Mouse (Mus musculus) adrenal gland, adult 2 months (tissue): ENCODE results near the gene Ryr3. TPM values are rescaled to one million over a fixed set of nuclear protein-coding genes. Genes with fewer than 3 reads are reported as not detected.

Experiments used
- DNase-seq: peaks from one replicate; pipeline ENCODE4 v3.0.0; 2021
- polyA plus RNA-seq: library from polyadenylated mRNA; depleted of rRNA; stranded (reverse); fragments of >200 nt; gene quantifications from 2 replicates; pipeline ENCODE4 v1.2.3, GENCODE M21; 2012
- total RNA-seq, 2 experiments: library from RNA; stranded (reverse); gene quantifications; 2 replicates each; pipeline ENCODE4 v1.2.3; 2021

Ryr3 gene
- total and polyA plus RNA-seq, 3 experiments = 0.04 to 0.79 (median 0.63) TPM

DNA sequence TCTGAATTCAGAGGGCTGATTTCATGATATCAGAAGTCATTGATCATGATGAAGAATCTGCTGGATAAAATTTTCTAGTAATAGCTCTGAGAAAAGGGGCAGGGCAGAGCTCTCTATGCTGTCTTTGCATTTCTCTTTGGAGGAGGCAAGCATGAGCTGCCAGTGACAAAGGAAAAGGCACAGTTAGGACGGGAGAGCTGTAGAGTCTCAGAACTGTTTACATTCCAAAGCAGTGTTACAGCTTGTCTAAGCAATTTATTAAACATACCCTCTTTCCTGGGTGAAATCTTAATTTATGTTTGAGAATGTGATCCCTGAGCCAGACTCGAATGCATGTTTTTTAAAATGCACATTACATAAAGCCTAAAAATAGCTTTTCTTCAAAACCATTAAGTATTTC lies 435.3 kb downstream of the Ryr3 start:
- DNase-seq = no peak

- DNase-seq = peak; percentile 54
Observed at GRCm38 (mm10) chr2:112774762-112775161, 442.1 kb downstream of the Ryr3 start.

GRCm38 (mm10) chr2:112767665-112768064 lies 449.2 kb downstream of the Ryr3 start:
- no peak for DNase-seq

GRCm38 (mm10) chr2:112765046-112765445 lies 451.9 kb downstream of the Ryr3 start:
- DNase-seq = peak; percentile 36

DNA sequence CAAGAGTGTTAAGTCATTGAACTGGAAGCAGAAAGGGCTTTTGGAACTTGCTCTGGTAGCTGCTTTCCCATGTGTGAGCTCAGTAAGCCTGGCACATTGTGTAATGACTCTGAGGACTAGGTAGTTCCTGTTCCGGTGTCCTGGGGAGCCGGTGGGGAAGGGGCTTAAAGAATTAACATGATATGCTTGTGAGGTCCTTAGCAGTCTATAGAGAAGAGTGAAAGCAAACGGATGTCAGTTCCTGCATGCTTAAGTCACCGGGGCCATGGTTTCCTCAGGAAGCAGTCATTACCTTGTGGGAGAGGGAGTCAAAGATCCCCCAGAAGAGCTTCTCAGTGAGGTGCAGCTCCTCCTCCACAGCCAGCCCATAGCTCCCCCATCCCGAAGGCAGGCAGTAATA lies 452.6 kb downstream of the Ryr3 start:
- peak; percentile 35 for DNase-seq

DNA sequence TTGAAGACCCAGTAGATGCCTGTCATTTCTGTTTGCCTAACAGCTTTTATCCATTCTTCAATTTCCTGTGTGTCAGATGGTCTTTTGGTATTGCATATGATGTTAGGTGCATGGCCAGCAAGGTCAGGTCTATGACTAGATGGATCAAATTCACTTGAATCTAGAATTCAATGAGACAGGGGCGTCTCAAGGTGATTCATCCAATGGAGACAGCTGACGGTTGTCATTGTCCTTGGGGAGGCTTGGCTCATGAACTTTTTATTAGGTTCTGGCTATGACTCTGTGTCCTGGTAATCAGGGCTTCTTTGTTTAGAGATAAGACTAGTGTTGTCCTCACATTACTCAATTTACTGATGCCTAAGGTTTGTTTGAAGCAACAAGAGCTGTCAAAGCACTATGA lies 454.9 kb downstream of the Ryr3 start:
- DNase-seq = peak; percentile 72

DNA sequence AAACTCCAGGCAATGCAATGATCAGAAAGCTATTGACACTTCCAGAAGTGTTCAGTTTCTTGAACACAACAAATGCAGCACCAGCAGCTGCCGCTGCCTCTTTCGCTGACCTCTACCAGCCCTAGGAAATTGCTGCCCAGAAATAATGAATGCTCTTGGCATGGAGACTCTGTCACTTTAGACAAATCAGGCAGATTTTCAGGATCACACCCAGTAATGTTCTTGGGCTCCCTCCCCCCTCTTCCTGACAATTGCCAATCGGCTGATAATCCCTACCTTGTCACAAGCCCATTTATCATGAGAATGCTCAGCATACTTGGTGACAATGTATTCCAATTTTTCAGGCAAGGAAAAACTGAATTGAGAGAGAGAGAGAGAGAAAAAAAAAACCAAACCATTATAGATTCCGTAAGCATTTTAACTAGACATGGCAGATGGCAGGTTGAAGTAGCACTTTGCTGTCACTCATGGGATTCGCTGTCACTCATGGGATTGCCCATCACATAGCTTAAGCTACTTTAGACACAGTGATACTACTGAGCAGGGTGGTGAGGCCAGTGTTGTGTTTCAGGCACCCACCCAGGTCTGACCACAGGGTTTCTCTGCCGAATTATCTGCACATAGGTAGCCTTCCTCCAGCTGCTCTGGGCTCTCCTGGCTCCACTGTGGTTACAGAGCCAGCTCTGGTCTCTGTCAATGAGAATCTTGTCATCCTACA lies 455.5 kb downstream of the Ryr3 start:
- peak; percentile 44 for DNase-seq

- DNase-seq = no peak
Observed at GRCm38 (mm10) chr2:112760692-112761091, 456.2 kb downstream of the Ryr3 start.

DNA sequence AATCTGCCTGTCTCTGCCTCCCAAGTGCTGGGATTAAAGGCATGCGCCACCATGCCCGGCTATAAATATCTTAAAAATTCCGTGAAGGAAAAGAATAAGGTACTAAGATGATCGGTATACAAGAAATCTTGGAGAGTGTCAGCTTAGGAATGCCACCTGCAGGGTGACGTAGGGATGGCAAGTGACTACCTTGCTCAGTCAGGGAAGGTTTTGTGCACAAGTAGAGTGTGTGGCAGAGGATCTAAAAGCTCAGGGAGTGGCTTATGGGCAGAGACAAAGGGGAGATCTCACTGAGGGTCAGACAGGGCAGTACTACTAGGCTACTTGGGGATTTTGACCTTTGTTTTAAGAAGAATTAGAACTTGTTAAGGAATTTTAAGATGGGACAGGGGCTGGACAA lies 457.2 kb downstream of the Ryr3 start:
- no peak for DNase-seq

GRCm38 (mm10) chr2:112758732-112759131 lies 458.2 kb downstream of the Ryr3 start:
- DNase-seq = no peak

- DNase-seq = no peak
Observed at GRCm38 (mm10) chr2:112753316-112753715, 463.6 kb downstream of the Ryr3 start.

DNA sequence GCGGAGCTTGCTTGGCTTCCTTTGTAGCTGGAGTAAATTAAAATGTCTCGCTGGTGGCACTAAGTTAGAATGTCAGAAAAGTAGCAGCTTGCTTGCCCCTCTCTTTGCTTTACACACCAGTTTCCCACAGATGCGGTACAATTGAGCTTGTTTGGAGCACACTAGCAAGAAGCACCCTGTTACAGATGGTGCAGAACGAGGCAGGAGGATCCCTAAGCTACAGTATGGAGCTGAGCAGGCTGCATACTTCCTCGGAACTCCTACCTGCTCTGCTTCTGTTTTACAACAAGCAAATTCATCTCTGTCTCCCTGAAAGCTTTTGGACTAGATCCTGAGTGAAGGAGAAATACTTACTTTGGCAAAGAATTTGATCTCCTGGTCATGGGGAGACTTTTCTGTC lies 465.5 kb downstream of the Ryr3 start:
- no peak for DNase-seq

DNA sequence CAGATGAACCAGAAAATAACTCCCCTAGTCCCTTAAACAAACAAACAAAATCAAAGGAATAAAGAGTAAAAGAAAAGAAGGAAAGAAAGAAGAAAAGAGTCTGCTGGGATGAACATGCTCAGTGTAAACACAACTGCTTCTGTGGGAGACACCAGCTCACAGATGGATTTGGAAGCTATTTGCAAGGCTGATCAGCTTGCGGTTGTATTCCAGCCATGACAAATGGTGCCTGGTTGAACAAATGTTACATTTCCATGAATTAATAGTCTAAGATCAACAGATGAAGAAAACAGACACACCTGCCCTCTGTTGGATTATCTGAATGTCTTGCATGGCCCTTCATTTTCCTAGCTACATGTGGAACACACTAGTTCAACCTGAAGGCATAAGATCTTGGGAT lies 468.4 kb downstream of the Ryr3 start:
- no peak for DNase-seq

DNA sequence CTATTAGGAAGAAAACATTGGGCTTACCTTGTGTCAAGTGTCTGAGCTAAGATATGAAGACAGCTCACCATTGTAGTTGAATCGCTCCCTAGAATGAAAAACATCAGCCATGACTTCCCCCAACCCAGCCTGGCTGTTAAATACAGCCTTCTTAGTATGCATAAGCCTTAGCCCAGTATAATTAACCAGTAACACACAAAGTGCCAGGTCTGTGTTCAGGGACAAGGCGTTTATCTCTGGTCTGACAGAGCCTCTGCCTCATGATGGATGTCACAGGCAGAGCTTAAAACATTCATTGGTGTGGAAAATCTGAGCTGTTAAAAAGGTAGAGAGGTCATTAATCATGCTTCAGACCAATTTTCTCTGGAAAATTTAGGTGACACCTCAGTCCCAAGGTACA lies 484.0 kb downstream of the Ryr3 start:
- no peak for DNase-seq

GRCm38 (mm10) chr2:112727842-112728241 lies 489.1 kb downstream of the Ryr3 start:
- DNase-seq = no peak

GRCm38 (mm10) chr2:112721217-112721616 lies 495.7 kb downstream of the Ryr3 start:
- no peak for DNase-seq

GRCm38 (mm10) chr2:112720715-112721114 lies 496.2 kb downstream of the Ryr3 start:
- no peak for DNase-seq

- no peak for DNase-seq
Observed at GRCm38 (mm10) chr2:112714648-112715047, 502.2 kb downstream of the Ryr3 start.

DNA sequence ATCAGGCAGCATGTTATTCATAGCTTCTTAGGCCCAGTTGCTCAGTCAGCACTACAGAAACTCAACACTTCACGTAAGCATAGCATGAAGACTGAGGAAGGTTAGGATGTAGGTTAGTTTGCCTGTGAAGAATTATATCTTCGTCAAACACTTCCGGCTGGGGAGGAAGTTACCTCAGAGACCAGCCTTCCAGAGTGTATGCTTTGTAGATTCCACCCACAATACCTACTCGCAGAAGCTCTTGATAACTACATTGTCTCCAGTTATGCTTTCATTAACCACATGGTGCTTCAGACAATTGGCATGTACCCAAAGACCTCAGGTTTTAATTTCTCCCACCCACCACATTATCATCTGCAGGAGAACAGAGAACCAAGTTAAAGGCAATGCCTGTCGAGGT lies 535.1 kb downstream of the Ryr3 start:
- DNase-seq = no peak

DNA sequence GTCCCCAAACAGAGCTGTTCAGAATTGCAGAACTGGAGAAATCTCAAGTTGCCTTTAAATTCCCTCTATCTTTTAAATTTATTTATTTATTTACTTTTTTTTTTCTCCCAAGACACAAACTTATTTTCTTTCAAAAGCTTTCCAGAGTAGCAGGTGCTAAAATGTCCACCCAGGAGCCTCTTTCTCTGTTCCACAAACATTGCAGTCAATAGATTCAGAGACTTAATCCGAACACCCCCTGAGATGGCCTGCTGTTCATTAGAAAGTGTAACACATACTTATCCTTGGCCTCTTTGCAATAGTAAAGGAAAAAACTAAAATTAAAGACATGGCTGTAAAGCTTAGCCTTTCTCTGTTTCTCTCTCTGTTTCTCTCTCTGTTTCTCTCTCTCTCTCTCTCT lies 539.6 kb downstream of the Ryr3 start:
- DNase-seq = no peak

- DNase-seq = no peak
Observed at GRCm38 (mm10) chr2:112676721-112677120, 540.2 kb downstream of the Ryr3 start.

- no peak for DNase-seq
Observed at GRCm38 (mm10) chr2:112676175-112676574, 540.7 kb downstream of the Ryr3 start.

DNA sequence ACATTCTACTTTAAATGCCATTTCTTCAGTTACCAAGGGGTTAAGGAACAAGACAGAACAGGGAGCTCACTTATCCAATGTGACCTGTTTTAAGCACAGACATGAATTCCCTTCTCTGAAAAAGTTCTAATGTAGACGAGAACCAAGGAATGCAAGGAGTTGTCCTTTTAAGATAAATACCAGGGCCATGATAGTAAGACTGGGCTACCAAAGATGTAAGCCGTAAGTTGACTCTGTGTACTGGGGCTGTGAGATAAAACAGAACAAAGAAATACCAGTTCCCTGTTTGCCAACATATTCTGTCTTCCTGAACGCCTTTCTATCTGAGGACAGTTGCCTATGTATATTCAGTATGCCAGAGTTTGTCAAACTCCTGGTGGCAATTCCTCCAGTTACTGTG lies 547.4 kb downstream of the Ryr3 start:
- no peak for DNase-seq

DNA sequence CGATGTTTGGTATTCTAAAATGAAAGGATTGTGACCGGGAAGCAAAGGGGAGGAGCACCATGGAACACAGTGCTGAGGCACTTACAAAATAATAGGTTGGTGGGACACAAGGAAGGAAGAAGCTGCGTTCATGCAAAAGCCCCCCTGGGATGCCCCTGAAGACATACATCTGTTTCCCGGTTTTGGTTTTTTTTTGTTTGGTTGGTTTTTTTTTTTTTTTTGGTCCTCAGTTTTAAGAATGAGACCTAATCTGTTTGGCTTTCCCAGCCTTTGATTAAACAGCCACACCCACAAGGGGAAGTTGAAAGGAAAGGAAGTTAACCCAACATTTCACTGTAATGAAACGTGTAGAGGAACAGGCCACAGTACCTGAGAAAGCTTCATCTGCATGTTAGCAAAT lies 560.8 kb downstream of the Ryr3 start:
- DNase-seq = no peak

GRCm38 (mm10) chr2:112653836-112654235 lies 563.1 kb downstream of the Ryr3 start:
- no peak for DNase-seq
